Mouse (Mus musculus): ENCODE data around the gene Gm4312. TPM values are rescaled to one million over a fixed set of nuclear protein-coding genes. Genes with fewer than 3 reads are reported as not detected.
"Not testable (repeated sequence)": the region's sequence is repeated elsewhere in the genome, so short reads cannot be mapped to it uniquely, and the experiment has no call there.

Gm4312 gene
- polyA plus RNA-seq (2012; rRNA removed) (not detected in 2 replicates), polyA plus RNA-seq (2014; fragmentation: Nextera tagmentation; extraction: Ambion mirVana) (not detected in 2 replicates)

- not testable (repeated sequence) for ATAC-seq (ENCODE audit: low FRiP score, low read depth); DNase-seq (ENCODE audit: low spot score); H3K4me1 ChIP-seq (ENCODE audit: control insufficient read depth, insufficient read depth, low read length); H3K36me3 ChIP-seq (ENCODE audit: control insufficient read depth, insufficient read depth, low read length); H3K9ac ChIP-seq (ENCODE audit: low read depth, low read length, severe bottlenecking); H3K4me2 ChIP-seq (replicated peaks; ENCODE audit: low read depth, low read length, severe bottlenecking); H3K27ac ChIP-seq (replicated peaks; ENCODE audit: low read depth, low read length); H3K27me3 ChIP-seq (ENCODE audit: control insufficient read depth, insufficient read depth, low read length); H3K9me3 ChIP-seq (ENCODE audit: control insufficient read depth, low read length); H3K4me3 ChIP-seq (replicated peaks; ENCODE audit: low read length)
- no CpG with 5 or more reads among the region's 2 CpGs for WGBS
Measured at GRCm38 (mm10) chr10:100382460-100382859, at the start of gene Gm4312. Gm4312 (minus strand) TSS chr10:100382560.

GRCm38 (mm10) chr10:100427592-100427991 is 45.2 kb upstream of the Gm4312 start:
- Histone ChIP-seq H3K9me3 (ENCODE audit: control insufficient read depth, low read length) (no peaks in the 10 kb centered on the region), H3K9ac (ENCODE audit: low read depth, low read length, severe bottlenecking) (no peak overlapping the region), H3K27ac (replicated peaks; ENCODE audit: low read depth, low read length) (no peak overlapping the region), H3K36me3 (ENCODE audit: control insufficient read depth, insufficient read depth, low read length) (no peaks in the 10 kb centered on the region), H3K4me1 (ENCODE audit: control insufficient read depth, insufficient read depth, low read length) (no peaks in the 10 kb centered on the region), H3K4me3 (replicated peaks; ENCODE audit: low read length) (no peak overlapping the region), H3K27me3 (ENCODE audit: control insufficient read depth, insufficient read depth, low read length) (no peaks in the 10 kb centered on the region), H3K4me2 (replicated peaks; ENCODE audit: low read depth, low read length, severe bottlenecking) (no peak overlapping the region)
- WGBS: 82% methylated on average over 2 of the region's 2 CpGs
- no peak for TF ChIP-seq POLR2A (IDR thresholded peaks at IDR 0.05; ENCODE audit: borderline replicate concordance, extremely low read depth, insufficient read depth, insufficient read length)
- ATAC-seq (ENCODE audit: low FRiP score, low read depth) (no peak), DNase-seq (ENCODE audit: low spot score) (peak; percentile 37)

GRCm38 (mm10) chr10:100415566-100415965 is 33.2 kb upstream of the Gm4312 start:
- TF ChIP-seq POLR2A (IDR thresholded peaks at IDR 0.05; ENCODE audit: borderline replicate concordance, extremely low read depth, insufficient read depth, insufficient read length): no peak

GRCm38 (mm10) chr10:100402301-100402700 is 19.9 kb upstream of the Gm4312 start:
- H3K9me3 ChIP-seq (ENCODE audit: control insufficient read depth, low read length); H3K4me3 ChIP-seq (replicated peaks; ENCODE audit: low read length); H3K4me2 ChIP-seq (replicated peaks; ENCODE audit: low read depth, low read length, severe bottlenecking); H3K36me3 ChIP-seq (ENCODE audit: control insufficient read depth, insufficient read depth, low read length); ATAC-seq (ENCODE audit: low FRiP score, low read depth); H3K27me3 ChIP-seq (ENCODE audit: control insufficient read depth, insufficient read depth, low read length); H3K9ac ChIP-seq (ENCODE audit: low read depth, low read length, severe bottlenecking); H3K4me1 ChIP-seq (ENCODE audit: control insufficient read depth, insufficient read depth, low read length); DNase-seq (ENCODE audit: low spot score); H3K27ac ChIP-seq (replicated peaks; ENCODE audit: low read depth, low read length): not testable (repeated sequence)
- WGBS: 84% methylated on average over 6 of the region's 6 CpGs

More at GRCm38 (mm10) chr10:100415566-100415965, 33.2 kb upstream of the Gm4312 start:
- H3K36me3 ChIP-seq (ENCODE audit: control insufficient read depth, insufficient read depth, low read length): no peaks in the 10 kb centered on the region
- H3K27me3 ChIP-seq (ENCODE audit: control insufficient read depth, insufficient read depth, low read length): no peaks in the 10 kb centered on the region
- H3K4me1 ChIP-seq (ENCODE audit: control insufficient read depth, insufficient read depth, low read length): no peaks in the 10 kb centered on the region
- H3K27ac ChIP-seq (replicated peaks; ENCODE audit: low read depth, low read length): no peak overlapping the region
- WGBS: 83% methylated on average over 7 of the region's 7 CpGs
- ATAC-seq (ENCODE audit: low FRiP score, low read depth): no peak
- H3K4me3 ChIP-seq (replicated peaks; ENCODE audit: low read length): no peak overlapping the region
- H3K9ac ChIP-seq (ENCODE audit: low read depth, low read length, severe bottlenecking): no peak overlapping the region
- no peaks in the 10 kb centered on the region for H3K9me3 ChIP-seq (ENCODE audit: control insufficient read depth, low read length)
- no peak for DNase-seq (ENCODE audit: low spot score)
- no peak overlapping the region for H3K4me2 ChIP-seq (replicated peaks; ENCODE audit: low read depth, low read length, severe bottlenecking)

GRCm38 (mm10) chr10:100361038-100361437 is 21.3 kb downstream of the Gm4312 start, which contains the start of gene Gm4307:
Gm4307 (plus strand) TSS chr10:100361338.
- H3K4me1 ChIP-seq (ENCODE audit: control insufficient read depth, insufficient read depth, low read length); H3K4me2 ChIP-seq (replicated peaks; ENCODE audit: low read depth, low read length, severe bottlenecking); ATAC-seq (ENCODE audit: low FRiP score, low read depth); H3K27ac ChIP-seq (replicated peaks; ENCODE audit: low read depth, low read length); H3K36me3 ChIP-seq (ENCODE audit: control insufficient read depth, insufficient read depth, low read length); H3K4me3 ChIP-seq (replicated peaks; ENCODE audit: low read length); H3K9me3 ChIP-seq (ENCODE audit: control insufficient read depth, low read length); H3K9ac ChIP-seq (ENCODE audit: low read depth, low read length, severe bottlenecking); DNase-seq (ENCODE audit: low spot score); H3K27me3 ChIP-seq (ENCODE audit: control insufficient read depth, insufficient read depth, low read length): not testable (repeated sequence)
- no CpG with 5 or more reads among the region's 3 CpGs for WGBS

- DNase-seq (ENCODE audit: low spot score); H3K27me3 ChIP-seq (ENCODE audit: control insufficient read depth, insufficient read depth, low read length); H3K4me2 ChIP-seq (replicated peaks; ENCODE audit: low read depth, low read length, severe bottlenecking); H3K4me3 ChIP-seq (replicated peaks; ENCODE audit: low read length); H3K27ac ChIP-seq (replicated peaks; ENCODE audit: low read depth, low read length); ATAC-seq (ENCODE audit: low FRiP score, low read depth); H3K36me3 ChIP-seq (ENCODE audit: control insufficient read depth, insufficient read depth, low read length); H3K9me3 ChIP-seq (ENCODE audit: control insufficient read depth, low read length); H3K4me1 ChIP-seq (ENCODE audit: control insufficient read depth, insufficient read depth, low read length); H3K9ac ChIP-seq (ENCODE audit: low read depth, low read length, severe bottlenecking): not testable (repeated sequence)
- 75% methylated on average over 1 of the region's 2 CpGs for WGBS
Measured at GRCm38 (mm10) chr10:100356841-100357240, 25.5 kb downstream of the Gm4312 start.

GRCm38 (mm10) chr10:100350793-100351192 is 31.6 kb downstream of the Gm4312 start, which contains the start of gene Gm4305:
Gm4305 (plus strand) TSS chr10:100351093.
- H3K36me3 ChIP-seq (ENCODE audit: control insufficient read depth, insufficient read depth, low read length); H3K4me1 ChIP-seq (ENCODE audit: control insufficient read depth, insufficient read depth, low read length); ATAC-seq (ENCODE audit: low FRiP score, low read depth); H3K9ac ChIP-seq (ENCODE audit: low read depth, low read length, severe bottlenecking); DNase-seq (ENCODE audit: low spot score); H3K27ac ChIP-seq (replicated peaks; ENCODE audit: low read depth, low read length); H3K27me3 ChIP-seq (ENCODE audit: control insufficient read depth, insufficient read depth, low read length); H3K4me3 ChIP-seq (replicated peaks; ENCODE audit: low read length); H3K9me3 ChIP-seq (ENCODE audit: control insufficient read depth, low read length); H3K4me2 ChIP-seq (replicated peaks; ENCODE audit: low read depth, low read length, severe bottlenecking): not testable (repeated sequence)
- WGBS: no CpG with 5 or more reads among the region's 3 CpGs

GRCm38 (mm10) chr10:100345672-100346071 is 36.7 kb downstream of the Gm4312 start, which contains the start of gene Gm4303:
Gm4303 (plus strand) TSS chr10:100345972.
- not testable (repeated sequence) for H3K4me1 ChIP-seq (ENCODE audit: control insufficient read depth, insufficient read depth, low read length); H3K9me3 ChIP-seq (ENCODE audit: control insufficient read depth, low read length); H3K36me3 ChIP-seq (ENCODE audit: control insufficient read depth, insufficient read depth, low read length); H3K4me3 ChIP-seq (replicated peaks; ENCODE audit: low read length); H3K9ac ChIP-seq (ENCODE audit: low read depth, low read length, severe bottlenecking); H3K27ac ChIP-seq (replicated peaks; ENCODE audit: low read depth, low read length); H3K27me3 ChIP-seq (ENCODE audit: control insufficient read depth, insufficient read depth, low read length); DNase-seq (ENCODE audit: low spot score); ATAC-seq (ENCODE audit: low FRiP score, low read depth); H3K4me2 ChIP-seq (replicated peaks; ENCODE audit: low read depth, low read length, severe bottlenecking)
- WGBS: no CpG with 5 or more reads among the region's 3 CpGs
